Mouse (Mus musculus): ENCODE results near the gene Gpx1. TPM values are rescaled to one million over a fixed set of nuclear protein-coding genes. Genes with fewer than 3 reads are reported as not detected.
"Not testable (repeated sequence)": the region's sequence is repeated elsewhere in the genome, so short reads cannot be mapped to it uniquely, and the experiment has no call there.

Gene Gpx1
- polyA plus RNA-seq, 1 experiment from 2014 or later = 654 TPM

DNA sequence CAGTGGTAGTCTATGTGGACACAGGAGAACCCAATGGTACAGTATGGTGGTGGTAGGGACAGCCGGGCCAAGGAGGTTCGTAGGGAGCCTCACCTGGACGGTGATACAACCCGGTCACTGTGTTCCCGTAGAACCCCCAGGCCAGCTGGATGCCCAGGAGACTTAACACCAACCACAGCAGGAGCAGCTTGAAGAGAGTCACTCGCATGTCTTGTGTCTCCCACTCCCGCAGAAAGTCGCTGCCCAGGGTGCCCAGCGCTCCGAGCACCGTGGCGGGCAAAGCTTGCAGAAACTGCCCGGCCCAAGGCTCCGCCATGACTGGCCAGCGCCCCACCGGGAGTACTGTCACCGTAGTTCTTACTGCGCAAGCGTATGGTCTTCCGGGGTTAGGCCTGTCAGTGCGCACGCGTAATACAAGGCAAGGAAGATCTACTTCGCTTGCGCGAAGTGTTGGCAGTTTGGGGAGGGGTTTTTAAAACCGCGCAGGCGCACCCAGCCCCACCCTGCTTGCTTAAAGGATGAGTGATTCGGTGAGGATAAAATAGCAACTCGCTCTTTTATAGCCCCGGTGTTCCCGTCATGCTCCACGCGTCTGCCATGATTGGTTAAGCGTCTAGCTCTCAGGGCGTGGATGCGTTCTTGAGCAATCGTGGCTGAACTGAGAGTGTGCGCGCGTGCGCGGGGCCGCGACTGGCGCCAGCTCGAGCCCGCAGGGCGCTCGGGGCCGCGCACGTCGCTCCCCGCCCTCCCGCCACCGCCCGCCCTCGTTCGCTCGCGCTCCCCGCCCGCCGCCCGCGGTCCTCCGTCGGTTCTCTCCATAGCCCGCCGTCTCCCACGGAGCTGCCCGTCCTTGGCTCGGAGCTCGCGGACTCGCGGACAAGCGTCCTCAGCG is 32.8 kb upstream of the Gpx1 start, which contains the start of the genes Rhoa and Tcta:
Rhoa (plus strand) TSS at position 501 of the 892 bp plus-strand sequence.
Tcta (minus strand) TSS at position 532 of the 892 bp plus-strand sequence.
- Histone ChIP-seq H3K9me3 (ENCODE audit: control insufficient read depth, low read length) (no peaks in the 10 kb centered on the region), H3K9ac (ENCODE audit: low read depth, low read length) (peak within 1 kb of the TSS; percentile 95), H3K4me3 (ENCODE audit: low read length) (peak within 1 kb of the TSS; percentile 76), H3K27me3 (ENCODE audit: control insufficient read depth, insufficient read depth, low read length) (no peaks in the 10 kb centered on the region), H3K36me3 (ENCODE audit: control insufficient read depth, insufficient read depth, low read length) (peaks cover 25% of the 10 kb centered on the region), H3K4me2 (replicated peaks; ENCODE audit: low read depth, low read length) (peak within 1 kb of the TSS; percentile 81), H3K27ac (ENCODE audit: low read depth, low read length) (peak within 1 kb of the TSS; percentile 100), H3K4me1 (ENCODE audit: control insufficient read depth, insufficient read depth, low read length) (peaks cover 24% of the 10 kb centered on the region)
- WGBS = under 1% methylated on average over 77 of the region's 81 CpGs
- peak; percentile 98 for ATAC-seq (ENCODE audit: low FRiP score, low TSS enrichment)

DNA sequence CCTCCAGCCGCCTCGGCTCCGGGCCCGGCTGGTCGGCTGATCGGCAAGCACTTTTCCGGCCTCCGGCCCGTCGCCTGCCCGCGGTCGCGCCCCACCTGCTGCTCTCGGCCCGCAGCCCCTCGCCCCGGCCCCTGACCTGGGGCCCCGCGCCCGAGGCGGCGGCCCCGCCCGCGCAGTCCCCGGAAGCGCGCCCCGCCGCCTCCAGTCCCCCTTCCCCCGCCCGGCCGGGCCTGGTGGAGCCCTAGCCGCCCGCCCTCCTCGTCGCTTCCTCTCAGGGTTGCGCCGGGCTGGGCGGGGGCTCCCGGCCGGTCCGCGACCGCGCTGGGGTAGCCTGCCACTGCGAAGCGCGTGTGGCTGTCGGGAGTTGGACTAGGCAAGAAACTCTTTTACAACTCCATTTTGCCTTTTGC is 32.1 kb upstream of the Gpx1 start:
- WGBS = 1% methylated on average over 48 of the region's 51 CpGs
- H3K9me3 ChIP-seq (ENCODE audit: control insufficient read depth, low read length) = no peaks in the 10 kb centered on the region
- no peaks in the 10 kb centered on the region for H3K27me3 ChIP-seq (ENCODE audit: control insufficient read depth, insufficient read depth, low read length)
- peaks cover 20% of the 10 kb centered on the region for H3K36me3 ChIP-seq (ENCODE audit: control insufficient read depth, insufficient read depth, low read length)
- peak overlapping the region; percentile 100 for H3K27ac ChIP-seq (ENCODE audit: low read depth, low read length)
- H3K9ac ChIP-seq (ENCODE audit: low read depth, low read length) = peak overlapping the region; percentile 95
- peaks cover 24% of the 10 kb centered on the region for H3K4me1 ChIP-seq (ENCODE audit: control insufficient read depth, insufficient read depth, low read length)
- peak; percentile 85 for ATAC-seq (ENCODE audit: low FRiP score, low TSS enrichment)
- H3K4me3 ChIP-seq (ENCODE audit: low read length) = peak overlapping the region; percentile 76
- H3K4me2 ChIP-seq (replicated peaks; ENCODE audit: low read depth, low read length) = peak overlapping the region; percentile 81

DNA sequence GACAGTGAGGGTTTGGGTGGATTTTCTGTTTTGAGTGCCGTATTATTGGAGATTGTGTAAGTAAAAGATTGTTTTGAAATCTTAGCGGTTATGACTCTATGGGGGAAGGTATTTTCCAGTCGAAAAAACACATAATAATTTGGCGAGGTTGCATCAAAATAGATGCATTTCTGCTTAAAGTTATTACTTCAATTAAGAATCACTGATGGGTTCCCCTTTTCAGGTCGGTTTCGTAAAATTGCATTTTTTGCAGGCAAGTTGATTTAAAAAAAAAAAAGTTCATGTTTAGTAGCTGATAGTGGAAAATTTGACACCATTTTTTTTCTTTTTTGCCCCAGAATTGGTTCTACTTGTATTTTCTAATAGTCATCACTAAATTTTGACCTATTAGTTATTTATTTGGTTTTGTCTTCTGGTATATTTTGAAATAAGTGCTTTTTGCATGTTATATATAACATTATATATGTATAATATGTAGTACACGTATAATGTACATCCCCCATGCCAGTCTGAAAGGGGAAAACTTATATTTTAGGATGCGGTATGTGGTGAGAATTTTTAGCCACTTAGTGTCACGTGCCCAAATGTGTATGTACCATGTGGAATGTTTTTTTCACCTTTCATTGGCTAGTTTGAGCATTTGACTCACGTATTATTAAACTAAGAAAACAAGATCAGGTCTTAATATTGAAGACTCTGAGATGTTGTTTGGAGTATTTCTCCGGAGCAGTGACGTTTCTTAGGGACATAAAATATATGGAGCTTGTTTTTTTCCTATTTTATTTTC is 31.5 kb upstream of the Gpx1 start:
- Histone ChIP-seq H3K27ac (ENCODE audit: low read depth, low read length) (peak overlapping the region; percentile 100; the same call in 1 of the 2 replicates), H3K4me2 (replicated peaks; ENCODE audit: low read depth, low read length) (peak overlapping the region; percentile 81), H3K4me3 (ENCODE audit: low read length) (peak overlapping the region; percentile 76), H3K9ac (ENCODE audit: low read depth, low read length) (peak overlapping the region; percentile 95), H3K4me1 (ENCODE audit: control insufficient read depth, insufficient read depth, low read length) (peaks cover 24% of the 10 kb centered on the region), H3K27me3 (ENCODE audit: control insufficient read depth, insufficient read depth, low read length) (no peaks in the 10 kb centered on the region), H3K36me3 (ENCODE audit: control insufficient read depth, insufficient read depth, low read length) (peaks cover 18% of the 10 kb centered on the region), H3K9me3 (ENCODE audit: control insufficient read depth, low read length) (no peaks in the 10 kb centered on the region)
- WGBS = 8% methylated on average over 12 of the region's 12 CpGs
- no peak for ATAC-seq (ENCODE audit: low FRiP score, low TSS enrichment)

DNA sequence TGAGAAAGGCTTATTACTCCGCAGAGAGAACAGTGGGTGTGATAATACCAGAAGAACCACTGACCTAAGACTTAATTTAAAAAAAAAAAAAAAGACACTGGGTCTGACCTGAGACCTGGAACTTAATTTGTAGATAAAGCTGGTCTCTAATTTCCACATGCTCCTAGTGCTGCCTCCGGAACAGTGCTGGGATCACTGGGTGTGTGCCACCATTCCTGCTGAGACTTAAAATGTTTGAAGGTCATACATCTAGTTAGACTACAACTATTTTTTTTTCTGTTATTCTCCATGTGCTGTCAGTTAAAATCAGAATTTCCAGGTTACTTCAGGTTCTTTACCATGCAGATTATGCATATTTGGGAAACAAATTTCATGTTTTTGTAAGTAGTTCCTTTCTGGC is 30.6 kb upstream of the Gpx1 start:
- no peak for ATAC-seq (ENCODE audit: low FRiP score, low TSS enrichment)
- 56% methylated on average over 2 of the region's 2 CpGs for WGBS
- Histone ChIP-seq H3K36me3 (ENCODE audit: control insufficient read depth, insufficient read depth, low read length) (peaks cover 9% of the 10 kb centered on the region), H3K9me3 (ENCODE audit: control insufficient read depth, low read length) (no peaks in the 10 kb centered on the region), H3K4me1 (ENCODE audit: control insufficient read depth, insufficient read depth, low read length) (peaks cover 24% of the 10 kb centered on the region), H3K27ac (ENCODE audit: low read depth, low read length) (no peak overlapping the region), H3K27me3 (ENCODE audit: control insufficient read depth, insufficient read depth, low read length) (no peaks in the 10 kb centered on the region), H3K4me2 (replicated peaks; ENCODE audit: low read depth, low read length) (peak overlapping the region; percentile 81), H3K4me3 (ENCODE audit: low read length) (peak overlapping the region; percentile 76), H3K9ac (ENCODE audit: low read depth, low read length) (peak overlapping the region; percentile 56; the same call in 1 of the 2 replicates)

DNA sequence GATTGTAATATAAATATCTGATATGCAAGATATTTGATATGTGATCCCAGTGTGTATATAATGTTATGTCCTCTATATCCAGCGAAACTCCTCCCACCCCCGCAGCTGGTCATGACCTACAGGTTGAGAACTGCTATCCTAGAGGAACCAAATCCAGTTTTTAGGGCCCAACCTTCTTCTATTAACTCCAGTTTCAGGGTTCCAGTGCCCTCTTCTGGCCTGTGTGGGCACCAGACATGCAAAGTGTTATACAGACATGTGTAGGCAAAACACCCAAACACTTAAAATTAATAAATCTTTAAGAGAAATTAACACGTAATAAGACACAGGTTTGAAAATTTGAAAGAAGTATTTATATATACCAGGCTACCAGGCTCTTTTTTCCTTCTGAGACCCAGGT is 21.1 kb upstream of the Gpx1 start:
- Histone ChIP-seq H3K4me3 (ENCODE audit: low read length) (no peak overlapping the region), H3K9ac (ENCODE audit: low read depth, low read length) (no peak overlapping the region), H3K27ac (ENCODE audit: low read depth, low read length) (no peak overlapping the region), H3K4me2 (replicated peaks; ENCODE audit: low read depth, low read length) (no peak overlapping the region), H3K36me3 (ENCODE audit: control insufficient read depth, insufficient read depth, low read length) (peaks cover 36% of the 10 kb centered on the region), H3K4me1 (ENCODE audit: control insufficient read depth, insufficient read depth, low read length) (no peaks in the 10 kb centered on the region), H3K27me3 (ENCODE audit: control insufficient read depth, insufficient read depth, low read length) (no peaks in the 10 kb centered on the region), H3K9me3 (ENCODE audit: control insufficient read depth, low read length) (no peaks in the 10 kb centered on the region)
- no peak for ATAC-seq (ENCODE audit: low FRiP score, low TSS enrichment)
- 91% methylated on average over 3 of the region's 3 CpGs for WGBS

DNA sequence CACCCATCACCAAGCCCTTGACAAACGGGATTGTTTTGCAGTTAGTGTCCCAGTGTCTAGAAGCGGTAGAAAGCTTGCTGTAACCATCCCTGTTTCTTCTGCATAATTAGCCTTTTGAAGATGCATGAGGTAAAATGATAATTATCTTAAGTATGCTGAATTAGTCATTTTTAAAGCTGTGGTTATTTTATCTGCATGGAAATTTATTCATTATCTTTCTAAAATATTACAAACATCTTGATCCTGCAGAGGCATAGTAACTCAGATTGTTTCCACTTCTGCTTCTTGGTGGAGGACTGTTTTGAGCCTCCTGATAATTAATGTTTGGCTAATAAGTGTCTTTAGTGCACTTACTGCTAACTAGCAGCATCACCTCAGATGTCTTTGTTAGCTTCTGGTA is 20.2 kb upstream of the Gpx1 start:
- Histone ChIP-seq H3K4me1 (ENCODE audit: control insufficient read depth, insufficient read depth, low read length) (no peaks in the 10 kb centered on the region), H3K4me3 (ENCODE audit: low read length) (no peak overlapping the region), H3K9me3 (ENCODE audit: control insufficient read depth, low read length) (no peaks in the 10 kb centered on the region), H3K36me3 (ENCODE audit: control insufficient read depth, insufficient read depth, low read length) (peaks cover 36% of the 10 kb centered on the region), H3K27ac (ENCODE audit: low read depth, low read length) (no peak overlapping the region), H3K27me3 (ENCODE audit: control insufficient read depth, insufficient read depth, low read length) (no peaks in the 10 kb centered on the region), H3K9ac (ENCODE audit: low read depth, low read length) (no peak overlapping the region), H3K4me2 (replicated peaks; ENCODE audit: low read depth, low read length) (no peak overlapping the region)
- ATAC-seq (ENCODE audit: low FRiP score, low TSS enrichment) = no peak
- 86% methylated on average over 2 of the region's 2 CpGs for WGBS

DNA sequence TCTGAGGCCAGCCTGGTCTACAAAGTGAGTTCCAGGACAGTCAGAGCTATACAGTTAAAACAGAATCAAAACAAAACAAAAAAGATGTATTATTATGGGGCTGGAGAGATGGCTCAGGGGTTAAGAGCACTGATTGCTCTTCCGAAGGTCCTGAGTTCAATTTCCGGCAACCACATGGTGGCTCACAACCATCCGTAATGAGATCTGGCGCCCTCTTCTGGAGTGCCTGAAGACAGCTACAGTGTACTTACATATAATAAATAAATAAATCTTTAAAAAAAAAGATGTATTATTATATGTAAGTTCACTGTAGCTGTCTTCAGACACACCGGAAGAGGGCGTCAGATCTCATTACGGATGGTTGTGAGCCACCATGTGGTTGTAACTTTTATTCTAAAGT is 16.6 kb upstream of the Gpx1 start:
- peaks cover 23% of the 10 kb centered on the region; the same call in 1 of the 2 replicates for H3K36me3 ChIP-seq (ENCODE audit: control insufficient read depth, insufficient read depth, low read length)
- not testable (repeated sequence) for H3K9me3 ChIP-seq (ENCODE audit: control insufficient read depth, low read length); H3K4me2 ChIP-seq (replicated peaks; ENCODE audit: low read depth, low read length); H3K9ac ChIP-seq (ENCODE audit: low read depth, low read length); H3K4me3 ChIP-seq (ENCODE audit: low read length); H3K27me3 ChIP-seq (ENCODE audit: control insufficient read depth, insufficient read depth, low read length); H3K27ac ChIP-seq (ENCODE audit: low read depth, low read length); ATAC-seq (ENCODE audit: low FRiP score, low TSS enrichment); H3K4me1 ChIP-seq (ENCODE audit: control insufficient read depth, insufficient read depth, low read length)
- 94% methylated on average over 7 of the region's 7 CpGs for WGBS

DNA sequence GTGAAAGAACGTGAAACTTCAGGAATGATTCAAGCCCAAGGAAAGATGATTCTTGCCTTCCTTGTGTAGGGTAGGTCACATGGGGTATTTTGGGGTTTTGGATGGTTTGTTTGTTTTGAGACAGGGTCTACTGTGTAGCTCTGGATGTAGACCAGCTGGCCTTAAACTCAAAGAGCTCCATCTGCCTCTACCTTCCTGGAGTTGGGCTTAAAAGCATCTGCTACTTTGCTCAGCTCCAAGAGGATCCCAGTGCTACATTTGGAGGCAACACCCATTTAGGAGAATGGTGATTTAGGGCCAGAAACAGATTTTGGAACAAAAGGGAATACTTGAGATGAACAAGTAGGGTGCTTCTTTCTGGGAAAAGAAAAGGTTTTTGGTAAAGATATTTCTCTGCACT is 13.9 kb upstream of the Gpx1 start:
- Histone ChIP-seq H3K36me3 (ENCODE audit: control insufficient read depth, insufficient read depth, low read length) (peaks cover 37% of the 10 kb centered on the region), H3K27me3 (ENCODE audit: control insufficient read depth, insufficient read depth, low read length) (no peaks in the 10 kb centered on the region)
- ATAC-seq (ENCODE audit: low FRiP score, low TSS enrichment) = no peak

More for the DNA sequence above, 13.9 kb upstream of the Gpx1 start:
- Histone ChIP-seq H3K9me3 (ENCODE audit: control insufficient read depth, low read length) (no peaks in the 10 kb centered on the region), H3K9ac (ENCODE audit: low read depth, low read length) (no peak overlapping the region), H3K27ac (ENCODE audit: low read depth, low read length) (no peak overlapping the region), H3K4me1 (ENCODE audit: control insufficient read depth, insufficient read depth, low read length) (no peaks in the 10 kb centered on the region), H3K4me3 (ENCODE audit: low read length) (no peak overlapping the region), H3K4me2 (replicated peaks; ENCODE audit: low read depth, low read length) (no peak overlapping the region)
- WGBS = 87% methylated on average over 1 of the region's 1 CpGs

Measured in kidney, embryonic 14.5 days (tissue).